Mouse (Mus musculus): ENCODE measurements around the gene Shld1. TPM values are rescaled to one million over a fixed set of nuclear protein-coding genes. Genes with fewer than 3 reads are reported as not detected.

The Shld1 gene
- polyA plus RNA-seq, 1 experiment from 2014 or later: 23.5 TPM

DNA sequence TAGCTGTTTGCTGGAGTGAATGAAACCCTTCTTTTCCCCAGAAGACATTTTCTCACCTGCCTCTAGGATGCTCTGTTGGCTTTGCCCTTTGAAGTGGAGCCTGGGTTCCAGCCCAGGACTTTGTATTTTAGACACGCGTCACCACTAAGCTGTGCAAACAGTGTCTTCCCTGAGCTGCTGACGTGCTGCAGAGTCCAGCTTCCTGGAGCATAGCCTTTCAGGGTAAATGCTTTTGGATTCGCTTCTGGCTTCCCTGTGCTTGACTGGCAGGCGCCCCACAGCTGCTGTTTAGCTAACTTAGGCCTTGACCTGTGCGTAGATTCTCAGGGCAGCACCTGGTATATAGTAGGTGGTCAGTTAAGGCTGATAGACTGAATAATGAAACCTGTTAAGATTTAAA lies 11.7 kb downstream of the Shld1 start:
- Histone ChIP-seq H3K4me1 (ENCODE audit: control insufficient read depth, insufficient read depth, low read depth, low read length) (no peaks in the 10 kb centered on the region), H3K27ac (ENCODE audit: low read depth, low read length) (no peak overlapping the region), H3K36me3 (ENCODE audit: control insufficient read depth, insufficient read depth, low read length) (0 out of 2 replicates have a peak, but pooled peaks cover 4% of the 10 kb centered on the region), H3K4me2 (ENCODE audit: low read length) (no peak overlapping the region), H3K4me3 (ENCODE audit: low read length) (no peak overlapping the region), H3K9me3 (ENCODE audit: control insufficient read depth, low read length) (no peaks in the 10 kb centered on the region), H3K27me3 (replicated peaks; ENCODE audit: control insufficient read depth, insufficient read depth, low read length) (no peaks in the 10 kb centered on the region), H3K9ac (ENCODE audit: low read depth, low read length) (no peak overlapping the region)
- ATAC-seq: no peak
- WGBS: 77% methylated on average over 6 of the region's 6 CpGs

GRCm38 (mm10) chr2:132700921-132701320 lies 14.2 kb downstream of the Shld1 start:
- 95% methylated on average over 4 of the region's 4 CpGs for WGBS
- Histone ChIP-seq H3K9ac (ENCODE audit: low read depth, low read length) (no peak overlapping the region), H3K4me1 (ENCODE audit: control insufficient read depth, insufficient read depth, low read depth, low read length) (no peaks in the 10 kb centered on the region), H3K36me3 (ENCODE audit: control insufficient read depth, insufficient read depth, low read length) (no peaks in the 10 kb centered on the region), H3K27me3 (replicated peaks; ENCODE audit: control insufficient read depth, insufficient read depth, low read length) (no peaks in the 10 kb centered on the region), H3K4me3 (ENCODE audit: low read length) (no peak overlapping the region), H3K27ac (ENCODE audit: low read depth, low read length) (no peak overlapping the region), H3K4me2 (ENCODE audit: low read length) (no peak overlapping the region), H3K9me3 (ENCODE audit: control insufficient read depth, low read length) (no peaks in the 10 kb centered on the region)
- ATAC-seq: no peak

DNA sequence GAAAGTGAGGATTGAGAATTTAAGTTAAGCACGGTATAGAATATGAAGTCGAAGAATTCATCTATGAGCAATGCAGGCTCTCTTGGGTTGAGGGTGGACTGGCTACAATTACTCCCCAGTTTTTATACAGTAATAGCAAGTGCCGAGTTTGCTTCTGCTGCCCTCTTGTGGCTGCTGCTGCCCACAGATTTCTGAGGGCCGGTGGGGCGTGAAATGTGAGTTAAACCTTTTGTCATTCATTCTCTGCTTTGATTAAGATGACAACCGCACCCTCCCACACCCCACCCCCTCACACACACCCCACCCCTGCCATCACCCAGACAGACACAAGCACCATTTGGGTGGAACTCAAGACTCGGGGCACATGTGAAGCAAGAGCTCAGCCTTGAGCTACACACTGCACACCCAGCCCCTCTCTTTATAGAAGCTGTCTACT lies 14.7 kb downstream of the Shld1 start:
- ATAC-seq: peak; percentile 82
- WGBS: 14% methylated on average over 7 of the region's 7 CpGs
- Histone ChIP-seq H3K9me3 (ENCODE audit: control insufficient read depth, low read length) (no peaks in the 10 kb centered on the region), H3K27me3 (replicated peaks; ENCODE audit: control insufficient read depth, insufficient read depth, low read length) (no peaks in the 10 kb centered on the region), H3K4me3 (ENCODE audit: low read length) (no peak overlapping the region), H3K36me3 (ENCODE audit: control insufficient read depth, insufficient read depth, low read length) (no peaks in the 10 kb centered on the region), H3K4me2 (ENCODE audit: low read length) (no peak overlapping the region), H3K4me1 (ENCODE audit: control insufficient read depth, insufficient read depth, low read depth, low read length) (no peaks in the 10 kb centered on the region), H3K9ac (ENCODE audit: low read depth, low read length) (no peak overlapping the region), H3K27ac (ENCODE audit: low read depth, low read length) (no peak overlapping the region)

DNA sequence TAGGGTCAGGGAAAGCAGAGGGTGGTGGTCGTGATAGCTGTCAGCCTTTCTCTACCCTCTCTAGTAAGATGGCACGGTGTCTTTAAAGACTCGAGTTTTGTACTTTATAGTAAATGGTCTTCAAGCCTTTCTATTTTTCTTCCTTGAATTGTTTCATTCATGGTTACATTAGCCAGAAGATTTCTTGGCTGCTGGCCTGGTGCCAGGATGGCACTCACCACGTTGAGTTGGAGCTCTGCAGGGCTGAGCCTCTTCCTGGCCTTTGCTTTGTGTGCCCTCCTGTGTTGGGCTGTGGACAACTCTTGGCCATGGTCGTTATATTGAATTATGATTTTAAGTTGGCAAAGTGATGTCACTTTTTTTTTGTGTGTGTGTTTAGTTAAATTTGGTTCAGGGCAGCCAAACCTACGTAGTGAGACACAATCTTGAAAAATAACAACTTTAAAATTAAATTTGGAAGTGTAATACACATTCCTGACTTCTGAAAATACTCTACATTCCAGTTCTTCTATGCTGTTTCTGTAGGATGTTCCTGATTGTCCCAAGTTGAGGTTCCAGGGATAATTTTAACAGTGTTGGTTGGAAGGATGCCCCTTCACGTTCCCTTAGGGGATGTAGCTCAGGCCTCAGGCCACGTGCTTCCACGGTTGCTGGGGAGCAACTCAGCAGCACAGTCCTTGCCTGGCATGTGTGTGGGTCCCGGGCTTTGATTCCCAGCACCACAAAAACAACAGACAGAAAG lies 18.7 kb downstream of the Shld1 start:
- WGBS: 76% methylated on average over 10 of the region's 10 CpGs
- H3K9me3 ChIP-seq (ENCODE audit: control insufficient read depth, low read length): no peaks in the 10 kb centered on the region
- no peaks in the 10 kb centered on the region for H3K36me3 ChIP-seq (ENCODE audit: control insufficient read depth, insufficient read depth, low read length)
- no peak for ATAC-seq
- no peak overlapping the region for H3K4me2 ChIP-seq (ENCODE audit: low read length)
- no peak overlapping the region for H3K9ac ChIP-seq (ENCODE audit: low read depth, low read length)
- no peaks in the 10 kb centered on the region for H3K27me3 ChIP-seq (replicated peaks; ENCODE audit: control insufficient read depth, insufficient read depth, low read length)
- no peak overlapping the region for H3K4me3 ChIP-seq (ENCODE audit: low read length)
- no peaks in the 10 kb centered on the region for H3K4me1 ChIP-seq (ENCODE audit: control insufficient read depth, insufficient read depth, low read depth, low read length)
- H3K27ac ChIP-seq (ENCODE audit: low read depth, low read length): no peak overlapping the region

GRCm38 (mm10) chr2:132706309-132706708 lies 19.6 kb downstream of the Shld1 start:
- WGBS: 84% methylated on average over 3 of the region's 3 CpGs
- Histone ChIP-seq H3K4me2 (ENCODE audit: low read length) (no peak overlapping the region), H3K27me3 (replicated peaks; ENCODE audit: control insufficient read depth, insufficient read depth, low read length) (no peaks in the 10 kb centered on the region), H3K9me3 (ENCODE audit: control insufficient read depth, low read length) (no peaks in the 10 kb centered on the region), H3K36me3 (ENCODE audit: control insufficient read depth, insufficient read depth, low read length) (no peaks in the 10 kb centered on the region), H3K27ac (ENCODE audit: low read depth, low read length) (no peak overlapping the region), H3K4me1 (ENCODE audit: control insufficient read depth, insufficient read depth, low read depth, low read length) (no peaks in the 10 kb centered on the region), H3K9ac (ENCODE audit: low read depth, low read length) (no peak overlapping the region), H3K4me3 (ENCODE audit: low read length) (no peak overlapping the region)
- no peak for ATAC-seq

DNA sequence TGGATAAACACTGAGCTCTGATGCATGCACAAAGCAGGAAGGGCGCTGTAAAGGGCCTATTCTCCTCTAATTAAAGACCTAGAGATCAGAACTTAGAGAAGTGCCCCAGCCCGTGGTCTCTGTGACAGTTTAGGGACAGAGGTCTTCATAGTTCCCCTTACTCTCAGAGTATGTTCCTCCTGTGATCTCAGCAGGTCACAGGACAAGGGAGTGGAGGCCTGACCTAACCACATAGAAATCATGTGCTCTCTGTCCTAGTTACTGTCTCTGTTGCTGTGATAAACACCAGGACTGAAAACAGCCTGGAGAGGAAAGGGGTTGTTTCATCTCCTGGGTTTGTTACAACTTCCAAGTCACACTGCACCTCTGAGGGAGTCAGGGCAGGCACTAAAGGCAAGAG lies 23.8 kb downstream of the Shld1 start:
- no peak overlapping the region for H3K4me2 ChIP-seq (ENCODE audit: low read length)
- H3K4me1 ChIP-seq (ENCODE audit: control insufficient read depth, insufficient read depth, low read depth, low read length): no peaks in the 10 kb centered on the region; the same call in 1 of the 2 replicates
- no peak overlapping the region for H3K27ac ChIP-seq (ENCODE audit: low read depth, low read length)
- H3K9ac ChIP-seq (ENCODE audit: low read depth, low read length): no peak overlapping the region
- no peak for ATAC-seq
- no peaks in the 10 kb centered on the region for H3K36me3 ChIP-seq (ENCODE audit: control insufficient read depth, insufficient read depth, low read length)
- no peaks in the 10 kb centered on the region for H3K27me3 ChIP-seq (replicated peaks; ENCODE audit: control insufficient read depth, insufficient read depth, low read length)
- no peak overlapping the region for H3K4me3 ChIP-seq (ENCODE audit: low read length)
- H3K9me3 ChIP-seq (ENCODE audit: control insufficient read depth, low read length): no peaks in the 10 kb centered on the region
- WGBS: 68% methylated on average over 2 of the region's 2 CpGs

DNA sequence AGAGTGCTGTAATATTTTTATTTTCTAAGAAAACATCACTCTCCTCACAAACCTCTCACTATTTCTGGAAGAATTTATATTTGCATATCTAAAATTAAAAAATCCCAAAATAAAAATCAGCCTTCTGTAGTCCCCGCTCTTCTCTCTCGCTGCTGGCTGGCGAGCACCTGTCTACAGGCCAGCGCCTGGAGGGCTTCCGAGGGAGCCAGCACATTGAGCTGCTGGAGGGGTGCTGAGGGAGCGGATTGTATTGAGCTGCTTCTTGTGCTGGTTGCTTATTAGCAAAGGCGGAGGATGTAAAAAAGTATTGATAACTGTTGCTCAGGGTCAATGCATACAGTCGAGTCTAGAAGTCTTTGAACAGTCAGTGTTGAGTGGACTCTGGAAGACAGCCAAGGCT lies 25.3 kb downstream of the Shld1 start:
- Histone ChIP-seq H3K9me3 (ENCODE audit: control insufficient read depth, low read length) (no peaks in the 10 kb centered on the region), H3K27ac (ENCODE audit: low read depth, low read length) (no peak overlapping the region), H3K4me3 (ENCODE audit: low read length) (no peak overlapping the region), H3K36me3 (ENCODE audit: control insufficient read depth, insufficient read depth, low read length) (no peaks in the 10 kb centered on the region), H3K4me1 (ENCODE audit: control insufficient read depth, insufficient read depth, low read depth, low read length) (no peaks in the 10 kb centered on the region; the same call in 1 of the 2 replicates), H3K27me3 (replicated peaks; ENCODE audit: control insufficient read depth, insufficient read depth, low read length) (no peaks in the 10 kb centered on the region), H3K9ac (ENCODE audit: low read depth, low read length) (no peak overlapping the region), H3K4me2 (ENCODE audit: low read length) (no peak overlapping the region)
- WGBS: 78% methylated on average over 8 of the region's 8 CpGs
- no peak for ATAC-seq

- H3K4me1 ChIP-seq (ENCODE audit: control insufficient read depth, insufficient read depth, low read depth, low read length): no peaks in the 10 kb centered on the region; the same call in 1 of the 2 replicates
- 81% methylated on average over 7 of the region's 7 CpGs for WGBS
- no peak overlapping the region for H3K4me2 ChIP-seq (ENCODE audit: low read length)
Observed at GRCm38 (mm10) chr2:132714522-132714921, 27.8 kb downstream of the Shld1 start.

DNA sequence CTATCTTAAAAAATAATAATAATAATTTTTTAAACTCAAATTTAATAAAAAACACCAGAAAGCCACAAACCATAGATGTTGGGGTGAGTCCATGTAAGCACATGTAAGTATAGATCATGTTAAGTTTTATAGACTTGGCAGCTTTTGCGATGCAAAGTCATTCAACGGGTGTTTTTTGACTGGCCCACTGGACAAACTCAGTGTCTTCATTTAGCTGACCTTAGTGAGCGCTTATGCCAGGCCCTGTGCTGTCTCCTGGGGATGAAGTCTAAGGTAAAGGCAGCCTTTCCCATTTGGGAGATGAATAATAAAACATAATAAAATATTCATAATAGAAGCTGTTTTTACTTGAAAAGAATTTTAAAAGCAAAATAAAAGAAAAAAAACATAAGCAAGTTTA lies 28.2 kb downstream of the Shld1 start:
- Histone ChIP-seq H3K9ac (ENCODE audit: low read depth, low read length) (no peak overlapping the region), H3K27ac (ENCODE audit: low read depth, low read length) (no peak overlapping the region)
- ATAC-seq: no peak

More at GRCm38 (mm10) chr2:132714522-132714921, 27.8 kb downstream of the Shld1 start:
- Histone ChIP-seq H3K9ac (ENCODE audit: low read depth, low read length) (no peak overlapping the region), H3K36me3 (ENCODE audit: control insufficient read depth, insufficient read depth, low read length) (no peaks in the 10 kb centered on the region), H3K27ac (ENCODE audit: low read depth, low read length) (no peak overlapping the region), H3K4me3 (ENCODE audit: low read length) (no peak overlapping the region), H3K27me3 (replicated peaks; ENCODE audit: control insufficient read depth, insufficient read depth, low read length) (no peaks in the 10 kb centered on the region), H3K9me3 (ENCODE audit: control insufficient read depth, low read length) (no peaks in the 10 kb centered on the region)
- no peak for ATAC-seq

More for the DNA sequence above, 28.2 kb downstream of the Shld1 start:
- H3K4me2 ChIP-seq (ENCODE audit: low read length): no peak overlapping the region
- WGBS: 88% methylated on average over 3 of the region's 3 CpGs
- H3K27me3 ChIP-seq (replicated peaks; ENCODE audit: control insufficient read depth, insufficient read depth, low read length): no peaks in the 10 kb centered on the region
- H3K4me3 ChIP-seq (ENCODE audit: low read length): no peak overlapping the region
- no peaks in the 10 kb centered on the region; the same call in 1 of the 2 replicates for H3K4me1 ChIP-seq (ENCODE audit: control insufficient read depth, insufficient read depth, low read depth, low read length)
- H3K36me3 ChIP-seq (ENCODE audit: control insufficient read depth, insufficient read depth, low read length): no peaks in the 10 kb centered on the region
- no peaks in the 10 kb centered on the region for H3K9me3 ChIP-seq (ENCODE audit: control insufficient read depth, low read length)
